Mouse (Mus musculus) bone marrow macrophage, adult 2 months (primary cell): ENCODE results near the gene Ebf1.

Experiments
- CTCF ChIP-seq: IDR thresholded peaks from 2 replicates; pipeline ENCODE4 v1.5.1; 2012; ENCODE audit warnings: low read depth, mild to moderate bottlenecking, low read length, moderate library complexity
- POLR2A ChIP-seq: IDR thresholded peaks from 2 replicates; pipeline ENCODE4 v1.6.1; 2012; ENCODE audit warnings: mild to moderate bottlenecking, low read depth, low read length, borderline replicate concordance

DNA sequence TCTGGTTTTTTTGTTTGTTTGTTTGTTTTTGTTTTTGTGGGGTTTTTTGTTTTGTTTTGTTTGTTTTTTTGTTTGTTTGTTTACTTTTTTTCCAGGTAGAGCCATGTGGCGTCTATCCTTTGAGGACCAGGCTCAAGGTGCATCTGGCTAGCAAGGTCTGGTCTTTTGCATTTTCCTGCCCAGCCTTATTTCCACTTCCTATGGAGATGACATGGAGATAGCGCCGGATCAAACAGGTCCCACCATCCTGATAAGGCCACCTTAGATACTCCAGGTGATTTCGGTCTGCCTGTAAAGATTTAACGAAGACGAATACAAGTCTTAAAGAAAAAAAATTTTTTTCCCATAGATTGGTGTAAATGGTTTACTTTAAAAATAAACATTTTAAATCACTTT, 91.2 kb downstream of the Ebf1 start:
- no peak for TF ChIP-seq CTCF
- TF ChIP-seq POLR2A = no peak
